Comparison of ENCODE assay signal across 16 mouse cellular contexts in genomic region chr3:53227866-53228265, GRCm38 (mm10).
"Had no signal": no experiment of that assay in that cellular context is flagged by ENCODE, and none has a peak within 500 bp of the region (broad histone marks: within the 10 kb centered on the region; RNA-seq: fewer than 3 reads in every experiment).

No protein-coding gene starts in this region.

- H3K4me2 ChIP-seq: neural tube, embryonic 13.5 days; neural tube, embryonic 15.5 days; stomach, embryonic 15.5 days had no signal

- H3K27me3 ChIP-seq: neural tube, embryonic 13.5 days; neural tube, embryonic 15.5 days; stomach, embryonic 15.5 days had no signal

- H3K9ac ChIP-seq: neural tube, embryonic 13.5 days; neural tube, embryonic 15.5 days; stomach, embryonic 15.5 days had no signal

- H3K36me3 ChIP-seq: neural tube, embryonic 13.5 days; neural tube, embryonic 15.5 days; stomach, embryonic 15.5 days had no signal

- H3K4me1 ChIP-seq: stomach, embryonic 15.5 days had no signal

- DNase-seq: retina, postnatal 1 day; right cerebral cortex, adult 18-20 months; right cerebral cortex, postnatal 14 days; right cerebral cortex, postnatal 25 days; right cerebral cortex, postnatal 4 days; spleen, adult 18-20 months; thymus, adult 18-20 months; thymus, adult 2 months; thymus, postnatal 14 days; thymus, postnatal 25 days; thymus, postnatal 36 days; thymus, postnatal 4 days had no signal

- H3K27ac ChIP-seq: neural tube, embryonic 13.5 days; neural tube, embryonic 15.5 days; stomach, embryonic 15.5 days; stomach, postnatal 0 days had no signal

- H3K4me3 ChIP-seq: neural tube, embryonic 13.5 days; neural tube, embryonic 15.5 days; stomach, embryonic 15.5 days had no signal
